Mouse (Mus musculus) right cerebral cortex, adult 2 months (tissue): ENCODE measurements around the gene Tcf12.

Experiments
- DNase-seq, 2 experiments: peaks; one replicate each; pipeline ENCODE4 v3.0.0; 2021 to 2022; ENCODE audit warnings: low spot score in 2 of 2

Tcf12 gene

GRCm38 (mm10) chr9:71841850-71842249 is 269.8 kb downstream of the Tcf12 start:
- no peak for DNase-seq

- DNase-seq, result no peak
Measured at GRCm38 (mm10) chr9:71837366-71837765, 274.3 kb downstream of the Tcf12 start.

GRCm38 (mm10) chr9:71836366-71836765 is 275.3 kb downstream of the Tcf12 start:
- DNase-seq, result no peak

- DNase-seq, result no peak
Measured at GRCm38 (mm10) chr9:71835203-71835815, 276.4 kb downstream of the Tcf12 start.

DNA sequence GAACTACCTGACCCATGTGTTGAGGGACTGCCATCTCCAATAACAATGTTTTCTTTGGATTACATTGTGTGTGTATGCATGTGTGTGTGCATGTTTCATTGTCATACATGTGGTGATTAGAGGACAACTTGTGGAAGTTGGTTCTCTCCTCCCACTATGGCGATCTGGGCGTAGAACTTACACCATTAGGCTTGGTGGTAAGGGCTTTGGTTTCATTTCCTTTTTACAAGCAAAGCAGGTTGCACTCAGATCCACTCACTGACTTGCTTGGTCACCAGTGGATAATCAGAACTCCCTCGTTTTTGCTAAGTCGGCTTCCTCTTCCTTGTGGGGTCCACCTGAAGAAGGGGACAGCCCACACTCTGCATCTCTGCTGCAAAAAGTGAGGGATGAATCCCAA is 277.0 kb downstream of the Tcf12 start:
- DNase-seq, result no peak

DNA sequence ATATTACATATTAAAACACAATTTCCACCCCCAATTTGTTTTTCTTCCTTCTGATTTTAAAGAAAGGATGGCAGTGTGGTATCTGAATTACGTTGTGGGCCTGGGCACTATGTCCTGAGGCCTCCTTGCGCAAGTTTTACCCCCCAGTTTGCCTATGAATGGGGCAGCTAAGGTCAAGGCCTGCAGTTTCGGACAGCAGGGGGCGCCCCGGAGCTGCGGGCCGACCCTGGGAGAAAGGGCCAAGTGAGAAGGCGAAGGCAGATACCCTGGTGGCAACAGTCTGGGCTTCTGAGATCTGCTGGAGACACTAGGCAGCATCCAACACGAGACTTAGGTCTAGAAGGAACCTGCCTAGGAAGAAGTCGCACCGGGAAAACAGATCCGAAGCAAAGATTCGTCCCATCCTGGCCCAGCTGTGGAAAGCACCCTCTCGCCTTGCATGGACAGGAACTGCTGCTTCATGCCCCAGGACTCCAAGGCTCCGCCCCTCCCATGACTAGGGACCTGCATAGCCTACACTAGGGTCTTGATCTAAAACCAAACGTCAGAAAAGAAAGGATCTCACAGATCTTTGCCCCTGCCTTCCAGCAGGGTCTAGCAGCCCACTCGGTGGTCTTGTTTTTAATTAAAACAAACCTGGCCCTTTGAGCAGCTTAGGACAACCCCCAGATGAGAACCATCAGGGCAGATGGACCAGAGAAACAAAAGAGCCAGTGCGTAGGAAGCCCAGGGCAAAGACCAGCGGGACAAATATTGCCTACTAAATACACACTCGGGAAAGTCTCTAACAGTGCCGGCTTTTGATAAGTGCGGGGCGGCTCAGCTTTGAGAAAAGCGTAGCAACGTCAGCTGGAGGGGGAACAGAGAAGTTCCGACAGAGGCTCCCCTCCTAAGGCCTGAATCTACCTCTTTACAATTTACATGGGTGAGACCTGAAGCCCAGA is 279.6 kb downstream of the Tcf12 start:
- DNase-seq, result peak; percentile 43 to 45

DNA sequence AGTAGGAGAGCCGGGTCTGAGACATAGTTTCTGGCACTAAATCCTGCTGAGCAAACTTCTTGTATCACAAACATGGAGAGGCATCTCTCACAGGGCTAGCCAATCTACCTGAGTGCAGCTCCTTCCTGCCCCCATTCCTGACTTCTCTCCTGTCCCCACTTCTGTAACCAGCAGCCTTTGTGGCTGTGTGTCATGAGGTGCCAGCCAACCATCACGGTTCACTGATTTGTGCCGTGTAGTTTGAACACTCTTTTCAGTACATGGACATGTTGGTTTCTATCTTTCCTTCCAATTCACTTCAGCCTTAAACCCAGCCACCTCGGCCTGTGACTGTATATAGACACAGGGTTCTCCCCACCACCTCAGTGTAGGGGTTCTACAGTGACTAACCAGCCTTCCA is 280.7 kb downstream of the Tcf12 start:
- DNase-seq, result no peak

- DNase-seq, result no peak
Measured at GRCm38 (mm10) chr9:71830365-71830764, 281.3 kb downstream of the Tcf12 start.

DNA sequence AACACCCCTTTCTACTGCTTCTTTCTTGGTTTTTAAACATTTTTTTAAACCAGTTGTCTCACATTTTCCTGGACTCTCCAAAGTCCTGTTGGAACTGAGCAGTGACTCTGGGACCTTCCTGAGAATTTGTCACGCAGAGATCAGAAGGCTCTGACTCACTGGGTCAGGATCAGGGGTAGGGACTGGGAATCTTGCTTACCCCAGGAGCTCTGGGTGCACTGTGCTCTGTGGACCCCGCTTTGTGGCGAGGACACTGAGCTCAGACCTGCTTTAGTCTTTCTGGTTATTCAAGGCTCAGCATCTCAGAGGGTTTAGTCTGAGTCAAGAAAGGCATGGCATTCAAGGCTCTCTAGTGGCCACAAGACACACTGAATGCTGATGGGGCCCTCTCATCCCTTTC is 281.9 kb downstream of the Tcf12 start:
- DNase-seq, result no peak

DNA sequence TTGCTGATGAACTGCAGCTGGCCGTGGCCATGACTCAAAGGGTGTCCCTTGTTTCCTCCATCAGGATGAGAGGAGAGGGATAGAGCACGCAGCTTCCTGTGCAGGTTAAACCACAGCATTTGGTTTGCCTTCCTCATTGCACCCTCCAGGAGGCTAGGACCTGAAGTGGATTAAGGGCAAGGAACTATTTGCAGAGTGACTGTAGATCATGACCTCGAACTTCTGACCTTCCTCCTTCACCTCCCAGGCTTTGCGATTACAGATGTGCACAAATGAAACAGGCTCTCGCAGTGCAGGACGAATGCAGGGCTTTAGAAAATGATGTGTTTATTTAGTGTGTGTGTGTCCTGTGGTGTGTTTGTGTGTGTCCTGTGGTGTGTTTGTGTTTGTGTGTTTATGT is 282.5 kb downstream of the Tcf12 start:
- no peak for DNase-seq

GRCm38 (mm10) chr9:71827371-71827770 is 284.3 kb downstream of the Tcf12 start:
- no peak for DNase-seq

- peak; percentile 36 to 44 for DNase-seq
Measured at GRCm38 (mm10) chr9:71826040-71826525, 285.6 kb downstream of the Tcf12 start.

DNA sequence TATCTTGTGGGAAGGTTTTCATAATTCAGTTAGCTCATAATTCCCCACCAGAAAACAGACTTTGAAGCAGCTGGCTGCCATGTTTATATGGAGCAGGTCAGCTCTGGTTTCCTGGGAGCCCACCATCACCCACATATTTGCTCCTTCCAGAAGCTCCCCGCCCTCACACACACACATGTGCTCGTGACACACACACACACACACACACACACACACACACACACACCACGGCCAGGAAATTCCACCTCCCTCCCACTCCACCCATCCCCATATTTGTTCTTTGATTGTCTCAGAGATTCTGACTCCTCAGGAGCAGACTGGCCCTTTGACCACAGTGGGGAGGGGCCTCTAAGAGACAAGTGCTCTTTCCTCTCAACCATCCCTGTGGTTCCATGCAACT is 289.7 kb downstream of the Tcf12 start:
- DNase-seq, result no peak

DNA sequence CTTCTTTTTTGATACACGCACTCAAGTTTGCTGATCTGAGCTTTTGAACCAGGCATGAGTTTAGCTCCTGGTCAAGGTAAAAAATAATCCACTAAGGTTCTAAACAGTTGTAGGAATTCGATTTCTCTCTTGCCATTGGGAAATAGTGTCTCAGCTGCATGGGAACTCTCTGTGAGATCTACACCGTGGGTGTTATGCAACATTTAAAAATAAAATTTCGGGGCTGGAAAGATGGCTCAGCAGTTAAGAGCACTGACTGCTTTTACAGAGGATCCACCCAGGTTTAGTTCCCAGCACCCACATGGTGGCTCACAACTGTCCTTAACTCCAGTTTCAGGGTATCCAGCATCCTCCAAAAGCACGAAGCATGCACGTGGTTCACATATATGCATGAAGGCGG is 293.2 kb downstream of the Tcf12 start:
- peak; percentile 36 to 48 for DNase-seq

- no peak for DNase-seq
Measured at GRCm38 (mm10) chr9:71816121-71816520, 295.6 kb downstream of the Tcf12 start.

GRCm38 (mm10) chr9:71813565-71813964 is 298.1 kb downstream of the Tcf12 start:
- no peak for DNase-seq

DNA sequence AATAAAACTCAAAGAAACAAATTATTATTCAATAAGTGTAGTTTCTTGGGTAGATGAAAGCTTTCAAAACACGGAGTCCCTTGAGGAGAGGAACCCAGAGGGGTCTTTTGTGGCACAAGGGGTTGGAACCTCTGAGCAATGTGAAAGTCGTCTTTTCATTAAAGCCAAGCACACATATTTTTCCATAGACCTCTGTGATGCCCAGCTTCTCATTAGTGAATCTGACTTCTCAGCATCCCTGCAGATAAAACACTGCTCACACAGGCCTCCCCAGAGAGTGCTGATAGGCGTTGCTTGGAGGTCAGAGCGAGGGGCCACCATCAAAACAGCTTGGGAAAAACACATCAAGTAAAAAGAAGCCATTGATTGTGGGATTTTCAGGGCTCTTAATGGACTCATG is 298.8 kb downstream of the Tcf12 start:
- DNase-seq, result no peak

DNA sequence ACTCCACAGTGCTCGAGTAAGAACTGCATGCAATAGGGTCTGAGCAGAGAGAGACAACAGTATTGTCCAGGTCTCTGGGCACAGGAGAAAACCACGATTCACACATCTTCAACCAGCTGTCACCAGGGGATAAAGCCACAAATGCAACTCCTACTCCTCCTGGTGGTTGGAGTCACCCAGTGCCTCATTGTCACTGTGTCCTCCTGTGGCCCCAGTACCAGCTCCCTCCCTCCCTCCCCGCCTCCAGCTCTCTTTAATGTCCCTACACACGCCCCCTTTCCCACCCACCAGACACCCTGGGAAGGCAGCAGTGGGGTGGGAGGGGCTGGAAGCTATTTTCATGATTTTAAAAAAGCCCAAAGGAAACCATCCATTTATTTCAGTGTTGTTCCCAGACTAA is 299.3 kb downstream of the Tcf12 start:
- DNase-seq, result no peak

DNA sequence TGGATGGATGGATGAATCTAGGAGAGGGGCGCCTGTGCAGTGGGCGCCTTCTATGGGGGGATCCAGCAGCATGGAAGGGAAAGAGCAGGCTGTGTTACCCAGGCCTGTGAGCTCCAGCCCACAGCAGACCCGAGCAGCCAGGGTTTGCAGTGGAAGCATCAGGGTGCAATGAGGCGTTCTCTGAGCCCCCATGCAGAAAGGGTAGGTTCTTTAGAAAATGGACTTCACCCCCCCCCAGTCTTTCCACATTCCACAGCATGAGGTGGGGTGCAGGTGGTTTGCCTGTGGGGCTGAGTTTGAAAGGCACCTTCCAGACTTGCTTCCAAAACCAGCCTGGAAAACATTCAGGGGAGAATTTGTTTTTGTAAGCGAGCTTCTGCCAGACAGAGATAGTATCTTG is 300.3 kb downstream of the Tcf12 start:
- DNase-seq, result no peak

DNA sequence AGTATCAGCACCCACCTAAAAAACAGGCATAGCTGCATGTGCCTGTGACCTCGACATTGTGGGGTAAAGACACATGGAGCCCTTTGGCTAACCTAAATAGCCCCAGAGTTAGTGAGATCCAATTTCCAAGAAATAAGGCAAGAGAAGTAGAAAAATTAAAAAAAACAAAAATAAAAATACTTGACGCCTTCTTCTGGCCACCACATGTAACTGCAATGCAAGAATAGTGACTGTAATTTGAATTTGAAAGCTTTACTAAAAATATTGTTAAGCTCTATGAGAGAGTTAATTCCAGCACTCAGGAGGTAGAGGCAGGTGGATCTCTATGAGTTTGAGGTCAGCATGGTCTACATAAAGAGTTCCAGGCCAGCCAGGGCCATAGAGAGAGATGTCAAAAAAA is 300.9 kb downstream of the Tcf12 start:
- no peak for DNase-seq

- DNase-seq, result no peak
Measured at GRCm38 (mm10) chr9:71808640-71809254, 302.9 kb downstream of the Tcf12 start.

- no peak for DNase-seq
Measured at GRCm38 (mm10) chr9:71807801-71808200, 303.9 kb downstream of the Tcf12 start.

GRCm38 (mm10) chr9:71806422-71806805 is 305.3 kb downstream of the Tcf12 start:
- peak; percentile 73 to 88 for DNase-seq
